Comparison of ENCODE assay signal across 29 mouse cellular contexts in genomic region chr13:110485515-110485914, GRCm38 (mm10).
"Had no signal": no experiment of that assay in that cellular context is flagged by ENCODE, and none has a peak within 500 bp of the region (broad histone marks: within the 10 kb centered on the region; RNA-seq: fewer than 3 reads in every experiment).

No protein-coding gene starts in this region.

- H3K27ac ChIP-seq: left cerebral cortex, adult 2 months; limb, embryonic 10.5 days; limb, embryonic 12.5 days; limb, embryonic 13.5 days; limb, embryonic 15.5 days; liver, embryonic 12.5 days; liver, embryonic 13.5 days; liver, embryonic 14.5 days; liver, embryonic 15.5 days; lung, embryonic 15.5 days; macrophage; midbrain, embryonic 12.5 days; midbrain, embryonic 13.5 days; midbrain, embryonic 15.5 days; neural tube, embryonic 12.5 days had no signal

- ATAC-seq: liver, embryonic 12.5 days; liver, postnatal 0 days; lung, postnatal 0 days; midbrain, embryonic 13.5 days; midbrain, embryonic 15.5 days; midbrain, embryonic 16.5 days had no signal

- DNase-seq: liver; liver, embryonic 13.5 days; liver, postnatal 0 days; lung, adult 18-20 months; lung, adult 2 months; lung, embryonic 14.5 days; lung, postnatal 10 days; lung, postnatal 14 days; lung, postnatal 36 days; lung, postnatal 4 days; midbrain, embryonic 14.5 days had no signal

- H3K27me3 ChIP-seq: limb, embryonic 12.5 days; limb, embryonic 13.5 days; limb, embryonic 15.5 days; liver, embryonic 12.5 days; liver, embryonic 13.5 days; liver, embryonic 15.5 days; lung, embryonic 15.5 days; megakaryocyte, embryonic 14.5 days; midbrain, embryonic 12.5 days; midbrain, embryonic 13.5 days; midbrain, embryonic 15.5 days; neural tube, embryonic 12.5 days had no signal

- H3K36me3 ChIP-seq: limb, embryonic 10.5 days; limb, embryonic 12.5 days; limb, embryonic 13.5 days; limb, embryonic 15.5 days; liver, embryonic 12.5 days; liver, embryonic 13.5 days; liver, embryonic 15.5 days; lung, embryonic 15.5 days; midbrain, embryonic 12.5 days; midbrain, embryonic 13.5 days; midbrain, embryonic 15.5 days; neural tube, embryonic 12.5 days had no signal

- H3K9me3 ChIP-seq: limb, embryonic 10.5 days; limb, embryonic 12.5 days; limb, embryonic 13.5 days; limb, embryonic 15.5 days; liver, embryonic 12.5 days; liver, embryonic 13.5 days; liver, embryonic 15.5 days; lung, embryonic 15.5 days; megakaryocyte, embryonic 14.5 days; midbrain, embryonic 12.5 days; midbrain, embryonic 13.5 days; midbrain, embryonic 15.5 days; neural tube, embryonic 12.5 days had no signal

- H3K4me1 ChIP-seq: limb, embryonic 15.5 days; liver, embryonic 12.5 days; liver, embryonic 13.5 days; liver, embryonic 15.5 days; lung, embryonic 15.5 days; megakaryocyte, embryonic 14.5 days; midbrain, embryonic 12.5 days; midbrain, embryonic 13.5 days; midbrain, embryonic 15.5 days; neural tube, embryonic 12.5 days had no signal

- H3K4me3 ChIP-seq: left cerebral cortex, adult 2 months; limb, embryonic 10.5 days; limb, embryonic 12.5 days; limb, embryonic 13.5 days; limb, embryonic 15.5 days; liver, embryonic 12.5 days; liver, embryonic 13.5 days; liver, embryonic 15.5 days; lung, embryonic 15.5 days; megakaryocyte, embryonic 14.5 days; midbrain, embryonic 12.5 days; midbrain, embryonic 13.5 days; midbrain, embryonic 15.5 days; myocyte; neural tube, embryonic 12.5 days had no signal
